Mouse (Mus musculus): ENCODE results near the gene Clcn3.
A peak's percentile ranks its signal among the peaks of the same experiment; 100 is the strongest.
"Not testable (repeated sequence)": the region's sequence is repeated elsewhere in the genome, so short reads cannot be mapped to it uniquely, and the experiment has no call there.

The Clcn3 gene

DNA sequence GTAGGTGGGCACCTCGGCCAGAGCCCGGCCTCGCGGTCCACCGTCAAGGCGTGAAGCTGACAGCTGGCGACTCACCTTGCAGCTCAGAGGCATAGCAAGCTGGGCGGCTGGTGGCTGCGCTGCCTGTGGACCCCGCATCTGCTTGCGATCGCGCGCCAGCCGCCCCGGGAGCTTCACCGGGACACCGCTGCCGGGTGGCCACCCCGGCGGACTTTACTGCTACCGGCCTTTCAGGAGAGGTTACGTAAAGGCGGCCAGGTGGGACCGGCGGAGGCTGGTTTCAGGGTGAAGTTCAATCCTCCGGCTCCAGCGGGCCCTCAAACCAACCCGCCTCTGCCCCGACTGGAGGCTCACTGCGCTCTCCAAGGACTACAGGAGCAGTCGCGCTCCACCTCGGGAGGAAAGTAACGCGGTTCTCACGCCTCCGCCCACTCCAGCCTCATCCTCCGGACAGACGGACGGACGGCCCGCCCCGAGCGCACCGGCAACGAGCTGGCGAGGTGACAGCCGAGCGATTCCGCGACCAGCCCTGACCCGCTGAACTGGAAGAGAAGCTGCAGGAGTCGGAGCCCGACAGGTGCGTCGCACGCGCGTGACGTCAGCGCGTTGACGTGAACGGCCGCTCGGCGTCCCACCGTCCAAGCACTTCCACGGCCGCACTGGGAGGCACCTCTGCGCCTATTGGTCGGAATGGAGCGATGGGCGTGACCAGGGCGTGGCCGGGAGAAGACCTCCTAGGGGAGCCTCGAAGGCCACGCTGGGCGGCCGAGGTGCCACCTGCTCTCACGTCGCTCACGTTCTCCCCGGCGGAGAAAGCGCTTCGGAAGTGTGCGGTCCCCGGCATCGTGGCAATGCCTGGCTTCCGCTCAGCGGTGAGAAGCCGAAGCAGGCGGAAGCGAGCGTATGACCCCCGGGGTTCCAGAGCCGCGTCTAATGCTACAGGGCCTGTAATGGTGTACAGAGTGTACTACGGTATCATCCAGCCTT lies at the start of gene Clcn3:
TSS of gene Clcn3 (minus strand) at position 600 of the 987 bp plus-strand sequence.
- peak; percentile 98 to 99 for DNase-seq

- DNase-seq, result no peak
Observed at GRCm38 (mm10) chr8:60996468-60996867, 13.4 kb upstream of the Clcn3 start.

DNA sequence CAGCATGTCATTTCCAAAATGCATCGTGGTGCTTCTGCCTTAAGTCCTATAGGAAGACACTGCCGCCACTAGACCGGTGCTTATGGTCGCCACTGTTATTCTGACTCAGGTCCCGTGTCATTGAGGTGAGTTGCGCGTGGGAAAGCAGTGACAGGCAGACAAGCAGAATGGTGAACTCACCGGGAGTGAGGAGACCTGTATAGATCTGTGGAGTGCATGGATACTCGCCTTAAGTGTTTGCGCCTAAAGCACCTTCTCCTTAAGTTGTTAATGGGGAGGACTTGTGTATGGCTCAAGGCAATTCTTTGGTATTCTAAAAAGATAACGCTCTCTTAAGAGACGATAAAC lies 10.5 kb upstream of the Clcn3 start:
- DNase-seq, result no peak

GRCm38 (mm10) chr8:60992910-60993638 lies 10.0 kb upstream of the Clcn3 start, which contains the start of gene Nek1:
Gene Nek1, plus strand, starts transcription at chr8:60993195.
- peak; percentile 99 for DNase-seq

DNA sequence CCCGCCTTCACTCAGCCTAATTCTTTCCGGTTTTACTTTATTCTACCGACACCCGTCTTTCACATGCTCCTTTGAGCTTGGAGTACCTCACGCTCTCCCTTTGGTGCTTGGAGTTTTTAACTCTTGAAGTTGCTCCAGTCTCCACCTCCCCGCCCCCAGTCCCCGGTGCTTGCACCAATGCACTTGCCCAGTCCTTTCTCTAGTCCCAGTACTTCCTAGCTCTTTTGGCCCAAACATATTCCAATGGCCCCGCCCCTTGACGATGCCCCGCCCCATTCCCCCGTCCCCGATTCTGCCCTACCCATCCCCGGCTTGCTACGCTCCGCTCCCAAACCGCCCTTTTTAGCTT lies 9.4 kb upstream of the Clcn3 start:
- no peak for DNase-seq

DNA sequence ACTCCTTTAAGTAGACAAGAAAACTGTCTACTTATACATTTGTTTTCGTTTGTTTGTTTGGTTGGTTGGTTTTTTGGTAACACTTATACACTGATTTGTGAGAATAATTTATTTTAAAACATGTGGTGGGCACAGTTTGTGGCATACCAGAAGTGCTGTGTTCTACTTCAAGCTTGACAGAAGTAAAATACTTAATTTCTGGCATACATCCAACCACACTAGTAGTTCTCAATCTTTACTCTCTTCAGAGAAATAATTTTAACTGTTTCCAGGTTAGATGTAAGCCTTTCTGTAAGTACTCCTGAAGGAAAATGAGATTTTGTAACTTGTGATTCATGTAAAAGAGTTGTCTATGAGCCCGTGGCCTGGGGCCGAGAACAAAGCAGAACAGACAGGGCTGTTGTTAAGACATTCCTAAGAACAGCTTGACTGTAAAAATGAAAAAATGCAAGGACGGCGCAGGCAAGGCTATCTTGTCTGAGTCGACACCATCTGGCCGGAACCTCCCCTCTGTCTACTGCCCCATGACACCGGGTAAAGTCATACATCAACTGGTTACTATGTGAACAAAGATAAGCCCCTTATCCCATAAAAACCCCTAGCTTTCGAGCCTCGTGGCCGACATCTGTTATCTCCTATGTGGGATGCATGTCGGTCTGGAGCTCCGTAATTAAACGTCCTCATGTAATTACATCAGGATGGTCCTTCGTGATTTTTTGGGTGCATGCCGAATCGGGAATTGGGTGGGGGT lies 1.3 kb upstream of the Clcn3 start:
- DNase-seq, result not testable (repeated sequence)

- DNase-seq, result peak; percentile 58 to 59
Observed at GRCm38 (mm10) chr8:60983688-60984079, 584 bp upstream of the Clcn3 start.

DNA sequence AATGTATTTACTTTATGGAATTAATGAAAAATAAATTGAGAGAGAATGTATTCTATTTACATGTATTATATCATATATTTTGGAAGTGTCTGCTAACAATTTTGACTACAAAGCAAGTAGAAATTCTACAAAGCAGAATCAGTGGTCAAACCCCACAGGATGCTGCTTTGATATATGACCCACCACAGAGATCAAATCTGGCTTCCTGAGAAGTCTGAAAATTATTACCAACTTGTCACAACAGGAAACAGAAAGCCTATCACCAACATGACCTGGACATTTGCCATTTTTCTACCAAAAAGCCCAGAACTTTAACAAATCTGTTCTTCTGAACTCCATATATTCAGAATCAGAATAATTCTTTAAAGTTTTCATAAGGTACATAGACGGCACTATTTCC lies 1.7 kb downstream of the Clcn3 start:
- DNase-seq, result no peak

DNA sequence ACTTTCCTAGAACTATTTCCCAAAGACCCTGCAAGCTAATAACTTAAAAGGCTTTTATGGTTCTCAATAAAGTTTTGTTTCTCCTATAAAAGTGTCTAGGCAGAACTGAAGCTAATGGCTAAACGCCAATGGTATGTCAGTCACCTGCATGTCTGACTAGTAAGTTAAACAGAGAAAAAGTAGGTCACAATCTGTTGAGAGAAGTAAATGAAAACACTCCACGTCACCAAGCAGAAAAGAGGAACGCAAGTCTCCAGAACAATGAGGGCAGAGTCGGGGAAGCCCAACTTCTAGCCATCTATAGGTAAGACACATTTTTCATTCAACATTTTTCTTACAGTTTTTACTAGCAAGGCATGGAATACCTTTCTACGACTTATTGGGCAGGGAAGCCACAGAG lies 4.6 kb downstream of the Clcn3 start:
- no peak for DNase-seq

- no peak for DNase-seq
Observed at GRCm38 (mm10) chr8:60976818-60977217, 6.3 kb downstream of the Clcn3 start.

- DNase-seq, result no peak
Observed at GRCm38 (mm10) chr8:60974837-60975236, 8.3 kb downstream of the Clcn3 start.

DNA sequence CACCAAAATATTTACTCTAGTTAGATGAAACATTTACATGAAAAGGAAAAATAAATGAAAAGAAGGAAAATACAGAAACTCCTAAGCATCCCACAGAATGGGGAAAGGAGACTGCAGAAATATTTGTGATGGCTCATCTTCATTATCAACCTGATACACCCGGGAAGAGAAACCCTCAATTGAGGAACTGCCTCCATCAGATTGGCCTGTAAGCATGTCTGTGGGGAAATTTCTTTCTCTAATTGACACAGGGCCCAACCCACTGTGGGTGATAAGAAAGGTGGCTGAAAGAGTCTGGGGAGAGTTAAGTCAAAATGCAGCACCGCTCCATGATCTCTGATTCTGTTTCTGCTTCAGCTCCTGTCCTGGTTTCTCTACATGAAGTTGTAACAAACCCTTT lies 9.7 kb downstream of the Clcn3 start:
- DNase-seq, result no peak

DNA sequence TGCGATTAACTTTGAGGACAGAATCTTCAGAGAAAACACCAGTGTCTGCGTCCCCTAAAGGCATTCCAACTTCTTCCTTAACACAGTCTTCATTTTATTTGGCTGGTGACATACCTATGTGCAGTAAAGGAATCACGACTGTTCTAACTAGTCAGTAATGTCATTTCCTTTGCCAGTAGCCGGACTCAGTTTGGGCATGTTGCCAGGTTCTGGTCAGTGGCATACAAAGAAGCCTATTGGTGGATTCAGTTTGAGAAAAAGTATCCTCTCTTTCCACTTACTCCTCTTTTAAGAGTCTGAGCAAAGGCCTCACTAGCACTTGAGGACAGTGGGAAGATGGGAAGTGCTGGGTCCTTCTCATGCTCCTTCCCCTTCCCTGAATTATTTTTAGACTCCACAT lies 11.3 kb downstream of the Clcn3 start:
- DNase-seq, result no peak

GRCm38 (mm10) chr8:60969091-60969490 lies 14.0 kb downstream of the Clcn3 start:
- DNase-seq, result no peak

DNA sequence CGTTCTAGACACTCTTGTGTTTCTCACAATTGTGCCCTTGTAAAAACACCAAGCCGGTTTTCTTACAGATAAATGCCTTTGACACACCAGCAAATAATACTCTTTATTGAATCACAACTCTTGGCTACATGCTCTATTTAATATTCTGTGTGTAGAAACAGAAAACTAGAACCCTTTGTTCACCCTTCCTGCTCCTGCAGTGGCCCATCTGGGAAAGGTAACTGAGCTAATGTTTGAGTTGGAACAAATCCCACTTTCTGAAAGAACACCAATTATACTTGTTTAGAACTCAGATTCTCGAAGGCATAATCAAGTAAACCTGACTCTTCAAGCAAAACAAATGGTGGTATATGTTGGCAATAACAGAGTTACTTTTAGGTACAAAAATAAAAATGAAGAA lies 17.4 kb downstream of the Clcn3 start:
- no peak for DNase-seq

GRCm38 (mm10) chr8:60965306-60965705 lies 17.8 kb downstream of the Clcn3 start:
- DNase-seq, result no peak

- no peak for DNase-seq
Observed at GRCm38 (mm10) chr8:60964518-60964917, 18.6 kb downstream of the Clcn3 start.

DNA sequence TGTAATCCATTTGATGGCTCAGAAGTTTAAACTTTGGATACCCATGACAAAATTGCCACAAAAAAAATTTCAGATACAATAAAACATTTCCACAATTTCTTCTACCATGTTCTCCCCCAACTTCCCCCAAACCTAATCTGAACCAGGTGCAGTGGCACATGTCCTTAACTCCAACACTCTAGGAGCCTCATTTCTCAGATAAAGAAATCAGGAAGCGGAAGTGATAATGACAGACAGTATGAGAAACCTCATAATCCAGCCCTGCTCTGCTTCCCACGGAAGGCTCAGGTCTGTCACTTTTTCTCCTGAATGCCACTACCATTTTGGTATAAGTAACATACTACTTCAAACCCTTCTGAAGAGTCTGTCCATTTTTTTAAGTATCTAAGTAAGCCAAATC lies 19.2 kb downstream of the Clcn3 start:
- DNase-seq, result no peak

DNA sequence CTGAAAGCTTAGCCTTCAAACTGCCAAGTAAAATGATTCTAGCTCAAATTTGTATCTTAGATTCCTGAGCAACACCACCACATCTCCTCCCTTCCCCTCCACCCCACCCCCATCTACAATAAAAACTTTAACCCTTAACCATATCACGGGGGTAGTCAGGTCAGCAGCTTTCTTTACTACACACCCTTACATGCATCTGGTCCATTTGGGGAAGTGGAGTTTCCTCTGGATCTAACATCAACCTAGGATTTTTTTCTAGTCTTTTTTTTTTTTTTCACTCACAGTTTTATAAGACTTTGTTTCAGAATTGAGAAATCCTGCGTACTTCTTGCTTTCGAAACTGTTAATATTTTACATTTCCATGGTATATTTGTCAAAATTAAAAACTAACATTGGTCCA lies 20.3 kb downstream of the Clcn3 start:
- DNase-seq, result no peak

- peak; percentile 31 to 45 for DNase-seq
Observed at GRCm38 (mm10) chr8:60956847-60957246, 26.3 kb downstream of the Clcn3 start.

GRCm38 (mm10) chr8:60954281-60955014 lies 28.7 kb downstream of the Clcn3 start:
- DNase-seq, result no peak

DNA sequence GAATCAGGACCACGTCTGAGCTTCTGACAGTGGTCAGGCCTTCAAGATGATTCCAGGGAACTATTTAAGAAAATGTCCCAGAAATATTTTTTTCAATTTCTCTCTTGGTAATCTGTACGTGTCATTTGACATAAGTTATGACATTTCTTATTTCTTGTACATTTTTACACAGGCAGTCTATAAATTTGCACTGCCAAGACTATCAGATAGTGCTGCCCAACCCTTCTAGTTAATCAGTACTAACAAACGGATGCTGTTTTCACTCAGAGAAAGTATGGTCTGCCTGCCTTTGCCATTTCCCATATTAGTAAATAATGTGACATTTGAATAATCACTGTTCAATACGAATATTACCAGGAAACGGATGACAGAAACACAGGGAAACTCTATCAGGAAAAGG lies 30.3 kb downstream of the Clcn3 start:
- DNase-seq, result no peak

GRCm38 (mm10) chr8:60951757-60952156 lies 31.3 kb downstream of the Clcn3 start:
- DNase-seq, result no peak

Measured in B cell, adult 2 months (primary cell).